Mouse (Mus musculus): ENCODE measurements at regions not wholly inside any gene's neighbourhood (a gene's known extent, or its start where the extent isn't known, plus 50 kb on each side); places are given as distances from the start of the nearest gene placed in this dataset.
A peak's percentile ranks its signal among the peaks of the same experiment; 100 is the strongest.
"Not testable (repeated sequence)": the region's sequence is repeated elsewhere in the genome, so short reads cannot be mapped to it uniquely, and the experiment has no call there.

- DNase-seq (ENCODE audit: low read depth, low spot score): no peak
Observed at GRCm38 (mm10) chr17:16926200-16926599, 137.7 kb upstream of the Zfp960 start.

DNA sequence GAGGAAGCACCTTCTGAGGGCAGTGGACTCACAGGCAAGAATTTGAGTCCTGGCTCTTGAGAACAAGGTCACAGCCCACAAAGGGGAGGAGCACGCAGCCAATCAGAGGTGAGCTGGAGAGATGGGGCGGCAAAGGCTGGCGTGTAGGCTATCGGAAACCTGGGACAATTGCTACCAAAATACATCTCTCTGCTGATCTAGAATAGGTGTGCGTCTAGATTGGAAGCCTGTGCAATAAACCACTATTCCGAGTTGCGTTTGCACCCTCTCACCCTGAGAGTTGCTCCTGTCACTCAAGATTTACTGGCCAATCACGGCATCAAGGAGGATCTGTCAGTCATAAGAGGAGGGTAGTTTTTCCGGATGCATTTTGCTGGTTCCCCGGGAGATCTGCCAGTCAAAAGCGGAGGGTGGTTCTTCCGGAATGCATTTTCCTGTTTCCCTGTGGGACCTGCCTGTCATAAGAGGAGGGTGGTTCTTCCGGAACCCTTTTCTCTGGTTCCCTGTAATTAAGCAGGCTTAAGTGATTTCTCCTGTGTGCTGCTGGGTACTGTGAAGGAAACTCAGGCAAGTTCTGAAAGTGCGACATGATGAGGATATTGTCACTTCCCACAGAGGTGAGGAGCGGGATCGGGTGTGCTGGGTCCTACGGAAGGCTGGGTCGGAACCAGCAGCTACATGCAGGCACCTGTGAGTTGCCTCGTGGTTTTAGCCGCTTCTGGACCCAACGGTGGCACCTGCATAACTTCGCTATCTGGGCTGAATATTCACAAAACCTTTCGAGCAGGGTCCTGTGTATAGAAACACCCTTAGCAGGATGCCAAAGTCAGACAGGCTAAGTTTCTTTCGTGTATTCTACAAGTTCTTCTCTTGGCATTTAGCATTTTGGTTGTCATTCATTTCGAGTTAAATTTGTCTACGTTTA lies 112.6 kb upstream of the Zfp960 start:
- peak; percentile 86 for DNase-seq (ENCODE audit: low read depth, low spot score)

DNA sequence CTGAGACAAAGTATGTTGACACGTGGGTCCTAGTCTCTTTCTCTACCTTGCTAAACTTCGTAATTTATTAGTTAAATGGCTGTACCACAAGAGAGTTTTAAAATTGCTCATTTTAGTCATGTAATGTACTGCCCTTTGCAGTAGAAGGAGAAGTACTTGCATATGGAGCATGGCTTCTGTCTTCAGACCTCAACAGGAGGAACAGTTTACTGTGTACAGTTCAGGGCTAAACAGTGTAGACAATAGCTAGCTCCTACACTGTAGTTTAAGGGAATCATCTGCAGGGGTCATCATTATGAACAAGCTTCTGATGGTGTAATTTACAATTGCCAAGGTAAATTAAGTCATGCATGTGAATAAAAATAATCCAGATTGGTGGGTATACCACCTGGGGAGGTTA lies 111.8 kb upstream of the Zfp960 start:
- DNase-seq (ENCODE audit: low read depth, low spot score): peak; percentile 6

DNA sequence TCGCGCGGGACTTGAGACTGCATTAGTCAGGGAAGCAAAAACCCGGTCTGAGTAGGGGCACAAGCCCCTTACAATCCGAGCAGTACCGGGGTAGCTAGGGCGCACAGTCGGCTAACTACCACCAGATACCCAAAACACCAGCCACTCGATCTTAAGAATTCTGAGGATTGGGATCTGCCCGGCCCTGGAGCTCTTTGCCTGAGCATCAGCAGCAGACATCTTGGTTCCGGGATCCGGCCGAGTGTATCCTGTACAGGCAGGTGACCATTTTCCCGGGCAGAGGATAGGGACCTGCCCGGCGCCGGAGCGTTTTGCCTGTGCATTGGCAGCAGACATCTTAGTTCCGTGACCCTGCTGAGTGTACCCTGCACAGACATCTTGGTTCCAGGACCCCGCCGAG lies 66.7 kb upstream of the Zfp960 start:
- not testable (repeated sequence) for DNase-seq (ENCODE audit: low read depth, low spot score)

- DNase-seq (ENCODE audit: low read depth, low spot score): peak; percentile 99
Observed at GRCm38 (mm10) chr17:17004632-17005265, 59.2 kb upstream of the Zfp960 start.

DNA sequence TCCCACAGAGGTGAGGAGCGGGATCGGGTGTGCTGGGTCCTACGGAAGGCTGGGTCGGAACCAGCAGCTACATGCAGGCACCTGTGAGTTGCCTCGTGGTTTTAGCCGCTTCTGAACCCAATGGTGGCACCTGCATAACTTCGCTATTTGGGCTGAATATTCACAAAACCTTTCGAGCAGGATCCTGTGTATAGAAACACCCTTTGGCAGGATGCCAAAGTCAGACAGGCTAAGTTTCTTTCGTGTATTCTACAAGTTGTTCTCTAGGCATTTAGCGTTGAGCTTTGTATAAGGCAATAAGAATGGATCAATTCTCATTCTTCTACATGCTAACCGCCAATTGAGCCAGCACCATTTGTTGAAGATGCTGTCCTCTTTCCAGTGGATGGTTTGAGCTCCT lies 58.6 kb upstream of the Zfp960 start:
- peak; percentile 89 for DNase-seq (ENCODE audit: low read depth, low spot score)

All from A20 (cell line).